Mouse (Mus musculus) monocyte, adult 2 months (primary cell): ENCODE measurements around the gene Ccne1.

Experiments used
- DNase-seq, 2 experiments: peaks; one replicate each; pipeline ENCODE4 v3.0.0; 2022; ENCODE audit warnings: low spot score in 2 of 2, low read depth in 1 of 2

Gene Ccne1

DNA sequence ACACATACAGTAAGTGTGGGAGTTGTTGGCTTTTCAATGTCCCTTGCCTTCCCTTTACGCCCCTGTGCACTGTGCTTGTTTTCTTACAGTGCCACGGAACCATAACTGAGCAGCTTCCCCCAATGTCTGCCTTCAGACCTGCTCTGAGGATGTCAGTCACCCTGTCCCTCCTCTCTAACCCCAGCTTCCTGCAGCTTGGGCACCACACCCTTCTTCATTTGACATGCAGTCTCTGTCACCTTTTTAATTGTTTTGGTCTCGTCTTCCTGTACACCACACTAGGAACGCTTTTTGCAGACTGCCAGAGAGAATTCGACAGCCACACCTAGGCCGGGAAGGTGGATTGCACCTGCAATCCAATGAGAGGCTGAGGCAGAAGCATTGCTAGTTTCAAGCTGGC is 13.0 kb downstream of the Ccne1 start:
- no peak for DNase-seq

DNA sequence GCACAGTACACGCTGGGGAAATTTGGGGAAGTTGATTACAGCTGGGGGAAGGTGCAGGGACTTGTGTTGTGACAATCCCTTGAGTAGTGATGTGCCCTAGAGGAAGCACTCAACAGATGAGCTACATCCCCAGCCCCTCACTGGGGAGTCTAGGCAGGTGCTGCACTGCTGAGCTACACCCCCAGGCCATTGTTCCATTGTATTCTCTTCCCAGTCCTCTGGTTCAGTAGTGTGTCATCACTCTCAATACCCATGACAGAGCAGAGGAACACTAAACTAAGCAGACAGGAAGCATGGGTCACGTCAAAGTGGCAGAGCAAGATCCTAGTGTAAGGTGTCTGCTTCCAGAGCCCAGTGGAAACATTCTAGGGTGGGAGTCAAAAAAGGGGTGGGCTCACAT is 14.2 kb downstream of the Ccne1 start:
- DNase-seq, result no peak

DNA sequence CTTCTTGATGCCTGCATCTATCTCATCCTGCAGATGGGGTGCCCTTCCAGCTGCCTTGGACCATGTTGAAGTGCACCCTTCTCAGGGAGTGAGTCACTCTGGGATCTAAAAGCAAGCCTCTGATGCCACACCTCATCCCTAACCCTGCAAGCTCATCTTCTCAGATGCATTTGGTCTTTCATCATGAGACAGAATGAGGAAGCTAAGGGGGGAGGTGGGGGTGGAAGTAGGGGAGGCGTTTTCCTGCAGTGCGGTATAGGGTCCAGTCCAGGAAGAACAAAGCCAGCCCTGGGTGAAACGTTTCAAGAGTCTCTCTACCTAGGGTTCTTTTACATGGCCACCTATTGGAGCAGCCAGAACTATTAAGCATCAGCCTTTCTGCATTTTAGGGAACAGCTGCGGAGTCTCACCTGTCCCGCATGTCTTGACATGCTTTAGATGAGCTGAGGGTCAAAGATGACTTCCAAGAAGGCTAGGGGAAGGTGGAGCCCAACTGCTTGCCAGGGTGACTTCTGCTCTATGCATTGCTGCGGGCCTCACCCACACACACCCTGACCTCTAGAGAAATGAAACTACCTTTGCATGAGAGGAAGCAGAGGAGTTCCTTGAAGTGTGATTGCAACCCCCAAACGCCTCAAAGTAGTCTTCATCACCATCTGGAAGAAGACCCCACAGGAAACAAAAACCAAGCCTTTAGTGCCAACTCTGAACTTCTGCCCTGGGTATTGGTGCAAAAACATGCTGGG is 17.2 kb downstream of the Ccne1 start:
- DNase-seq, result no peak

DNA sequence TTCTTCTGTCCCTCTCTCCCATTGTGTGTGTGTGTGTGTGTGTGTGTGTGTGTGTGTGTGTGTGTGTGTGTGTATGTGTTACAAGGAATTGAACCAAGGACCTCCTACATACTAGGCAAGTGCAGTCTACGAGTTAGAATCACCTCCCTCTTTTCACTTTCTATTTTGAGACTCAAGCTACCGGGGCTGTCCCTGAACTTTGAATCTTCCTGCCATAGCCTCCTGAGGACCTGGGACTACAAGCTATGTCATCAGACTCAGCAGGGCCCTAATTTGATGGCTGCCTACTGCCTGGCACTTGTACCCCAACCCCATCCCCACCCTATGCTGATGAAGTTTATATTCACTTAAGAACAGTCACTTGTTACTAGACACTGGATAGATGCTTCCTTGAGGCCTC is 18.9 kb downstream of the Ccne1 start:
- DNase-seq, result no peak

DNA sequence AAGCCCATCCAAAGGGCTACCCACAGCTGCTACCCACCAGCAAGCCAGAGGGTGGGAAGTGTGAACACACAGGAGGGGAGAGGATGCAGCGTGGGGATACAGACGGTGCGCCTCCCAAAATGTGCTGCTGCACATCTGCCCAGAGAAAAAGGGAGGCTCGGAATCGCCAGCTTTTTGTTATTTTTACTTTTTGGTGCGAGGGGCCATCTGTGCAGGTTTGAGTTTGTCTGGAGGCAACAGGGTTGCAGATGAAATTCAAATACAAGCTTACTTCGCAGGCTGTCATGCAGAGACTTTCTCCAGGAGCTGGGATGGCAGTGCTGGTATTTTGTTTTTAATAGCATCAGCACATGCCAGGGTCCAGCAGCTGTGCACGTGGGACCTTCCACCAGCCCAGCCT is 19.5 kb downstream of the Ccne1 start:
- DNase-seq, result no peak

DNA sequence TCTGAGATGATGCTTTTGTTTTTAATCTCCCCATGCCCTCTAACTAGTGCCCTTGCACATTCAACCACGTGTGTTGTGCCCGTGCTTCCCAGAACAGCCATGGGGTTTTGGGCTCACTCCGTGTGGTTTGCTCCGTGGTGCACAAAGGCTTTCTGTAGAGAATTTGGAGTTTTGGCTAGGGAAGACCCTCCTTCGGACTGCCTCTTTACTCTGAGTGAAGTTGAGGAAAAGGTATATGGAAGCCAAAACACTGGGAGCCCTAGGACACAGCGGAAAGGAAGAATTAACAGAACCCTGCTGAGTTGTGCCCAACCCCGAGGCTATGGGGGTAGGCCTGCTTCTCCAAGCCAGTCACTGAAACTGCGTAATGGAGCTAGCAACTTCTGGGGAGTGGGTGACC is 20.9 kb downstream of the Ccne1 start:
- DNase-seq, result no peak

DNA sequence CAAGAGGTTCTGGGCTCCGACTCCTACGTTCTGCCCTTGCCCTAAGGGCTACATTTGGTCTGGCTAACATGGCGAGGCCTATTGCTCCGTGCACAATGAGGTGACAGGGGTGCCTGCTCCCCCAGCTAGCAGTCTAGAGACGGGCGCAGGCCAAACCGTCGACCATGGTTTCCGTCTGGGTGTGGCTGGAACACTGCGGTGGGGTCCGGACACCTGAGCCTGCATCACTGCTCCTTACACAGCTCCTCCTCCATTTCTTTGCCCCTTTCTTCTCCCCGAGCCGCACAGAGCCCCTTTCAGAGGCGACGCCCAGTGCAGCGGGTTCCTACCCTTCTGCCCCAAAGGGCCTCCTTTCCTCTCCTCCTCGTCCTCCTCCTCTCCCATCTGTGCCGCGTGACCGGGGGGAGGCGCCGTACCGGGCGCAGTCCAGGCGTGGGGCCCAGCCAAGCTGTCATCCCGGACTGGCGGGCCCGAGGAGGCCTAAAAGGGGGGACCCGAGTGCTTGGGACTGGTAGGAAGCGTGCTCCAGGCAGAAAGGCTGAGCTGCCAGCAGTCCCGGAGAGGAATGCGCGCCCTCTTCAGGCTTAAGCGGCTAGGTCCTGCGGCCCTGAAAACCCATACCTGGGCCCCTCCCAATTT is 21.6 kb downstream of the Ccne1 start:
- DNase-seq, result peak; percentile 8 to 16

DNA sequence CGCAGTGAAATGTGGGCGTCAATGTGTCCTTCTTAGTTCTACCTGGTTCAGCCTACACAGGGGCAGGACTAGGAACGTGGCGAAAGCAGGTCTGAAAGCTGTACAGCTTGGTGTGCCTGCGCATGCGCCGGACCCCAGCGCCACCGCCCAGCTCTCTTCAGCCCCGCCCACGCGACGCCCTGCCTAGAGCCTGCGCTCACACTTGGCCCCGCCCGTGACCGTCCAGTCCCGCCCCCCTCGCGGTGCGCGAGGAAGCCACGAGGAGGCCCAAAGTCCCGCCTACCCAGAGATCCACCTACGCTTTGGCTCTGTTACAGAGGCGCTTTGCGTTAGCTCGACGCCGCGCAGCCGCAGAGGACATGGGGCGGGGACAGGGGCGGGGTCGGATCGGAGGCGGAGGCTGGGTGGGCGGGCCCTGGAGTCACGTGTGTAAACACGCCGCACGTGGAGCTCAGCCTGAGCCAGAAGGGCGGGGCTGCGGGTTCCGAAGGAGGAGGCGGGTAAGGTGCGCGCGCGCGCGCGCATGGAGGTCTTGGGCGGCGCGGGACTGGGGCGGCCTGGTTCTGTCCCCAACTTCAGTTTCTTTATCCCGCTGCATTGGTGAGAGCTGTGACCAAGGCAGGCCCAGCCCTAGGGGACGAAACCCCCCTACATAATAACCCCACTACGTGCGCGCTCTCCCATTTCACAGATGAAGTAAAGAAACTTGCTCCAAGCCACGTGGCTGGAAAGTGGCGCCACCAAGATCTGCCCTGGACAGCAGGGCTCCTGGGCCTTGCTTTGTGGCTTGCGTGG is 22.4 kb downstream of the Ccne1 start:
- DNase-seq, result peak; percentile 99

DNA sequence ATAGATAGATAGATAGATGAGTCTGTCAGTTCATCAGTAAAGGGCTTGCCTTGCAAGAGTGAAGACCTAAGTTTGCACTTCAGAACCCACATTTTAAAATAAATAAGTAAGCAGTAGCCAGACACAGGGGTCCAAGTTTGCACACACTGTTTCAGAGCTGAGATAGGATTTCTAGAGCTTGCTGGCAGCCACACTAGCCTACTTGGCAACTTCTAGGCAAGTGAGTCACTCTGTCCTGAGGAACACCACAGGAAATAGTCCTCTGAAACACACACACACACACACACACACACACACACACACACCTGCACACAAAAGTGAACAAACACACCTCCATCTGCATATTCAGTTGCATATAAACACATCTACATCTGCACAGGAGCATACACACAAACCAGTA is 24.4 kb downstream of the Ccne1 start:
- DNase-seq, result no peak

DNA sequence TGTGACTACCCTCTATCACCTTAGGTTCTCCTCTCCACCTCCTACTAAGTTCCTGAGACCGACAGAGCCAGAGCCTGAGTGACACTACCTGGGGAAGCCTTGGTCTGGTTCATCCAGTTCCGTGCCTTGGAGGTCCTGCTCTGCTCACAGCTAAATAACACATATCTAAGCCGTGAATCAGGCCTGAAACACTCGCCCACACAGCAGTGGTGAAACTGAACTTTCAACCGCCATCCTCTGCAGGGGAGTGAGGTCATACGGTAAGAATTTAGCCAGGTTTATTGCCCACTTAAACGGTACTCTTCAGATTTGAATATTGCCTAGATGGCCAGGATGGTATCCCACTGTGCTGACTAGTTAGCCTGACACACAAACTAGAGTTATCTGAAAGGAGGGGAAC is 30.1 kb downstream of the Ccne1 start:
- DNase-seq, result no peak

DNA sequence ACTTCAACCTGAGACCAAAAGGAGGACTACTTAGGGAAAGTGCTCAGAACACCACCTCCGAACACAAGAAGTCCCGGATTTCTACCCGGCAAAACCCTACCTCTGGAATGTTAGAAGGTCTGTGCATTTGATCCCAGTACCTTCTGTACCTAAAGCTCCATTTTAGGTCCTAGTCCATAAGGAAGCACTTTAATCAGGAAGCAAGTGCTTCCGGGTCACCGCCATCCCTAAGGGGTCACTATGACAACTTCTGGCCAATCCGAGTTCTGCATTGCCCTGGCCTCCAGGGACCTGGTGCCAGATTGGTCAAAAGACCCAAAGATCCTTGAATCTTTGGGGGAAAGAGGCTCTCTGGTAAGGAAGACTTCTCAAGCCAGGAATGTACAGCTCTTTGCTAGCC is 31.8 kb downstream of the Ccne1 start:
- DNase-seq, result no peak

DNA sequence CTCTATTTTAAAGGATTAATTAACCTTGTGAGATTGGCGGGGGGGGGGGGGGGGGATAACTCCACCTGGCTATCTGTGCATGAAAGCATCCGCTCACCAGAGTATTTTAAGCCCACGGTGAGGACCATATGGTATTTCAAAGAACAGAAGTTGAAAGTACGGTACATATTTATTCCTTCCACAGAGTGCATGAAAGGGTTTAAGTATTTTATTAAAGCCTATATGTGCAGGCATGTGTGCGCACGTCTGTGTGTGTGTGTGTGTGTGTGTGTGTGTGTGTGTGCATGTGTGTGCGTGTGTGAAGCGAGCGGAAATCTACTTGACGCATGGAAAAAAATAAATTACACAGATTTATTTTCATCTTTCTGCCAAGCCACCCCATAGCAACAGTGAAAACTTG is 32.4 kb downstream of the Ccne1 start:
- DNase-seq, result no peak

DNA sequence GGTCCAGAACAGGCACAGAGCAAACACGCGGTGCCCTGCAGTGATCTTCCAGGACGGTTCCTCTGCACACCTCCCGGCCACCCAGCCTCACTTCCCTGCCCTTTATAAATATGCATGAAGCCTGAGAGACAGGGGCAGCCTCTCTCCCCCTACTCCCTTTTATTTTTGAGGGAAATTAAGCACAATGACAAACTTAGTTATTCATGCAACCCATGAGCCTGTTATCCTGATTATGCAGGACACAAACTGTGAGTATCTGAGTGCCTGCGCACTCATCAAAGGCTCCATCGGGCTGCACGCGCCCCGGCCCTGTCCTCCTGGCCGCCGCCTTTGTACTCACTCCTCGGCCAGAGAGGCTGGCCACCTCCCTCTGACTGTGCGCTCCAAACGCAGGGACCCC is 32.8 kb downstream of the Ccne1 start:
- DNase-seq, result no peak

DNA sequence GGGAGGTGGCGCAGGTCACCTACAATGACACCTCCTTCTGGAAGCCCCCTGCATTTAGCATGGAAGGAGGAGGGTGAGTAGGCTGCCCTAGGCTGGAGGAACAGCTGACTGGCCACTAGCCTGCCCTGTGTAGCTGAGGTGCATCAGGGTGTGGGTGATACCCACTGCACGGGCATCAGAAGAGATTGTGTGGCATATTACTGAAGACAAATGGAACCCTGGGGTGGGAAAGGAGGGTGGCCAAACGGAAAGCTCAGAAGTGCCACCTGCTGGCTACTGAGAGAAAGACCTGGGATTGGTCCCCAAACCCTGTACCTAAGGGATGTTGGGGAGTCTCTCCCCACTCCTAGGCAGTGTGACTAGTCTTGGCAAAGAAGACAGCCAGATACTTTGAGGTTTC is 33.6 kb downstream of the Ccne1 start:
- DNase-seq, result no peak

DNA sequence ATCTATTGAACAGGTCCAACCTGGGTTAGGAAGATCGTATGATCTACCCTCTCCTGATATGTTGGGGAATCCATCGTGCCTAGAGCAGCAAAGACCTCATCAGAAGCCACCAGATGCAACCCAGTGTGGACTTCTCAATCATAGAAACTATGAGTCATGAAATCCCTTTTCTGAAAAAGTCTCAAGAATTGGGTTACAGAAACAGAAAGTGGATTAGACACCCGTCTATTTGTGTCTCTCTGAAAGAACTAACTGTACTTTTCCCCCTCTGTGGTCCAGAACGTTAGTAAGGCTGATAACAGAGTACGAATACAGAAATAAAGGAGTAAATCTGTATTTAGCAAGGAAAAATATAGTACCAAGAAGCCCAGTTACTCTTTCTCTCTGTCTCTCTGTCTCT is 36.3 kb downstream of the Ccne1 start:
- no peak for DNase-seq

DNA sequence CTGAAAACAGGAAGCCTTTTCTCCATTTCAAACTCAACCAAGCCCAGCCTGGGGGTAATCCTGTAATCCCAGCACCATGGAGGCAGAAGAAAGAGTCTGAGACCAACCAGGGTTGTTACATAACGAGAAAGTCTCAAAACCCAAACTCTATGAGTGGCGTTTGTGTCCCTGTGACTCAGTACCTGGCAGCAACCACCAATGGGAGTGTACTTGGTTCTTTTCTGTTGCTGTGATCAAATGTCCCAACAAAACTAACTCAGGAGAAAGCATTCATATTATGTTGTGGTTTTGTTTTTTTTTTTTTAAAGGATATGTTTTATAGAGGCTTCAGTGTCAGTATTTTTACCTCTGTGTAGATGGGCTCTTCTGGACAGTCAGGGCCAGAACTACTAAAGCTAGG is 36.7 kb downstream of the Ccne1 start:
- DNase-seq, result no peak

DNA sequence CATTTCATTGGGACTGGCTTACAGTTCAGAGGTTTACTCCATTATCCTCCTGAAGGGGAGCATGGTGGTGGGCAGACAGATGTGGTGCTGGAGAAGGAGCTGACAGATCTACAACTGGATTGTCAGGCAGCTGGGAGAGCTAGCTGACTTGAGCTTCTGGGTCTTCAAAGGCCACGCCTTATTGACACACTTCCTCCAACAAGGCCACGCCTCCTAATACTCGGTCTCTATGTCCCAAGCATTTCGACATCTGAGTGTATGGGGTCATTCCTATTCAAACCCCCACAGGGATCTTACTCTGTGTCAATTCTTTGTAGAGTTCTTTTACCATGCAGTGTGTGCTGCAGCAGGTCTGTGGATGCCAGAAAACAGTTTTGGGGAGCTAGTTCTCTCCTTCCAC is 42.9 kb downstream of the Ccne1 start:
- no peak for DNase-seq

DNA sequence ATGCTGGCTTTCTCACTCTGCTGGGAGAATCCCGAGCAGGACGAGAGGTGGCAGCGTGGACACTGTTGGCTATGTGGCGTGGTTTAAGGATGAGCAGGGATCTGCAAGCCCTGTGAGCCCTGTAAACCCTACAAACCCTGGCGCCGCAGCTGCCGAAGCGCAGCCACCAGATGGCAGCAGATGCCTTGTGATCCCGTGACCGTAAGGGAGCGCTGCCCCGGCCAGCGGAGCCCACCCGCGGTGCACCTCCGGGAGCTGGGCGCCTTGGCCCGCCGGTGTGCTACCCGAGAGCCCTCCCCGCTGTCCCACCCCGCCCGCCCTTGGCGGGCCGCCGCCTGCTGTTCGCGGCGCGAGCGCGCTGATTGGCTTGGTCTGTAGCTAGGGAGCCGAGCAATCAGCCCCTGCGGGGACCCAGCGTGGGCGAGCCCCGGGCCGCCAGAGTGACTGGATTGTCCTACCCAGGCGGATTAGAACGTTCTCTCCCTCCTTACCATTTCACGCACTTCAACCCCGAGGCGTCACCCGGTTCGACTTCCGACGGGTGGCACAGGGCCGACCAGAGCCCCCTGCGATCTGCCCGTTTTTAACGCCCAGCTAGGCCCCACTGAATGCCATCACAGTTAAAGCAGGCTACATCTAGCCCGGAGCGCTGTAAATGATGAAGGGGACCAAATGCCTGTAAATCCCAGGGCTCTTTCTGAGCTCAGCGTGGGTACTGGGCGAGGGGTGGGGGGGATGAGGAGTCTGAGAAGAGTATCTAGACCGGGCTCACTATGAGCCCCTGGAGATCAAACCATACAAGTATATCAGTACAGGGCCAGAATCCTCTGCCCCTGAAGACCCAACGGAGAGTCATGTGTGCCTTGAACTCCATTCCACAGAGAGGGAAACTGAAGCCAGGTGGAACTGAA is 46.0 kb downstream of the Ccne1 start:
- peak; percentile 26 to 65 for DNase-seq

DNA sequence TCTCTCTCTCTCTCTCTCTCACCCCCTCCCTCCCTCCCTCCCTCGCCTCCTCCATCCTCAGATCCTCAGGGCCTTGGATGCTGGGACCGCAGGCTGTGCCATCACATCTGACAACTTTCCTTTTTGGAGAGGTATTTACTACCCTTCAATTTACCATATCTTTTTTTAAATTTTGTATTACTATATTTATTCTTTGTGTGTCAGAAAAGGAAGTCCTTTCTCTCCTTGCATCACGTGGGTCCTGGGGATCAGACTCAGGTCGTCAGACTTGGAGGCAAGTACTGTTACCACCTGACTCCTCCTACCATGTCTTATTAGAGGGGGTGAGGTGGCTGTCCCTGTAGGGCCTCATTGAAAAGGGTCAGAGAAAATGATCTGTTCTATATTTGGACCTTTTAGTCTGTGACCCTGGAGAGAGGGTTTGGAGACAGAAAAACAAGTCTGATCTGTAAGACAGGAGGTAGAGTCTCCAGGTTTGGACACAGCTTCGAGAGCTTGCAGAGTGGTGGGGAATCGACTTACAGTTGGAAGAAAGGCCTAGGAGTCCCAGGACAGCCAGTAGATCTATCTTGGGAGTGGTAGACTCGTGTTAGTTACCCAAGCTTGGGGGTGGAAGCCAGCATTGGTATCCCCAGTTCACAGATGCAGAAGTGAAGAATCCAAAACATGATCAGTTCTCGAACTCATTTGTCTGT is 47.6 kb downstream of the Ccne1 start:
- DNase-seq, result no peak

DNA sequence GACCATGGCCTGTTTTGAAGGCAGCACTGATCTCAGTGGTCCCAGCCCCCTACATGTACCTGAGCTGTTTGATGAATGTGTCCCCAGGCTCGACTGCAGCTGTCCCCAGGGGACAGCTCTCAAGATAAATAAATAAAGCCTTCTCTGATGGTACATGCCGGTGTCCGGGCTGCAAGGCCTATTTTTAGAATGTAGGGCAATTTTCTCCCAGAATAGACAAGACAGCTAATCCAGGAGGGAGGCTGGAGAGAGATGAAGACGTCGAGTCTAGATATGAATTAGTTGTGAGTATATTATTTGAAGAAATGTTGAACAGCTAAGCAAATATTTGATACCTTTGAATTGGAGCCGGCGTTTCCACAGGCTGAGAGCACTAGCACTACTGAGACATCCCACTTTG is 48.2 kb downstream of the Ccne1 start:
- DNase-seq, result no peak

DNA sequence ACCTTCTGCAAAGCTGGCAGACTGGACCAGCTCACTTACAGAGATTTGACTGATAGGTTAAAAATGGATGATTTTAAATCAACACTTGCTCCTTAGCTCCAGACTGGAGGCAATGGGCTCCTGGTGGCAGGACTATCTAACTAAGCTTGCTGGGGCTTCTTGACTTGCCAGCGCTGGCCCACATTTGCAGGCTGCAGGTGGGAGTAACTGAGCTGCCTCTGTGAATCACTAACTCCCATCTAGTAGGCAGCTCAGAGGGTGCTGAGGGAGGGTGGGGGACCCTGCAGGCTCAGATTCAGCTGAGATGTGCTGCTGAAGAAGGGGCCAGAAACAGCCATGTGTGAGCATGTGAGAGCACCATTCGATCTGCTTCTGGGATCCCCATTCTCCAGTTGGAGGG is 51.3 kb downstream of the Ccne1 start:
- no peak for DNase-seq
